Mouse (Mus musculus): Measurements from ENCODE around the gene Scn3a.

- TF ChIP-seq CTCF (IDR thresholded peaks at IDR 0.05; ENCODE audit: control insufficient read depth, insufficient read depth, insufficient read length) (no peak), MYOD1 (IDR thresholded peaks at IDR 0.05; ENCODE audit: control insufficient read depth, insufficient read length, low read depth) (no peak), MYOG (IDR thresholded peaks at IDR 0.05; ENCODE audit: control insufficient read depth, extremely low read depth, insufficient read length) (no peak), FOSL1 (IDR thresholded peaks at IDR 0.05; ENCODE audit: insufficient read depth, low read length, poor library complexity, severe bottlenecking) (no peak), CEBPB (IDR thresholded peaks at IDR 0.05; ENCODE audit: low read depth) (no peak), USF1 (IDR thresholded peaks at IDR 0.05; ENCODE audit: low read depth) (no peak)
Observed at GRCm38 (mm10) chr2:65414806-65415281, 152.6 kb downstream of the Scn3a start.

All from C2C12 (cell line).